Mouse (Mus musculus): ENCODE measurements at regions not wholly inside any gene's neighbourhood (a gene's known extent, or its start where the extent isn't known, plus 50 kb on each side); places are given as distances from the start of the nearest gene placed in this dataset.

DNA sequence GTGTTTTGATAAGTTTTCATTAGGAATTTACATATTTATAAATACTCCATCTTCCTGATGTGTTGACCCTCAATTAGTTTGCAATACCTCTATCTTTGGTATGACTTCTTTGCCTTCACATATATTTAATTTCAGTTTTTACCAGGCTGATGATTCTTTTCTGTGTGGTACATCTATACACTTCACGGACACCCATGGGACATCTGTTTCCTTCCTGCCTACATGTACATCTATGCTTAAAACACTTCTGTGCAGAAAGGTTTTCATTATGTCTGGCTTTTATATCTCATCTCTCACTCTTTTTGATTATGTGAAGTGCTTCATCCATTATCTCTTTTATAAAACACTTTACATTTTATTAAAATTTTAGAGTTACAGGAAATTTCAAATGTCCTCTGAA, 66.8 kb upstream of the Adra1b start:
- Histone ChIP-seq H3K79me3 (ENCODE audit: low read depth) (no peaks in the 10 kb centered on the region), H3K27me3 (ENCODE audit: control insufficient read depth, insufficient read depth, insufficient read length) (no peaks in the 10 kb centered on the region), H3K36me3 (ENCODE audit: control insufficient read depth, insufficient read depth) (no peaks in the 10 kb centered on the region), H3K79me2 (ENCODE audit: control insufficient read depth, insufficient read depth) (no peaks in the 10 kb centered on the region), H3K4me3 (ENCODE audit: insufficient read depth, poor library complexity, severe bottlenecking) (no peak overlapping the region), H3ac (ENCODE audit: control insufficient read depth, insufficient read length, low read depth) (no peak overlapping the region)
- TF ChIP-seq MYOD1 (IDR thresholded peaks at IDR 0.05; ENCODE audit: control insufficient read depth, insufficient read length, low read depth) (no peak), MAX (IDR thresholded peaks at IDR 0.05) (no peak), CEBPB (IDR thresholded peaks at IDR 0.05; ENCODE audit: low read depth) (no peak), USF1 (IDR thresholded peaks at IDR 0.05; ENCODE audit: low read depth) (no peak), MYOG (IDR thresholded peaks at IDR 0.05; ENCODE audit: control insufficient read depth, extremely low read depth, insufficient read length) (no peak), FOSL1 (IDR thresholded peaks at IDR 0.05; ENCODE audit: insufficient read depth, low read length, poor library complexity, severe bottlenecking) (no peak)

DNA sequence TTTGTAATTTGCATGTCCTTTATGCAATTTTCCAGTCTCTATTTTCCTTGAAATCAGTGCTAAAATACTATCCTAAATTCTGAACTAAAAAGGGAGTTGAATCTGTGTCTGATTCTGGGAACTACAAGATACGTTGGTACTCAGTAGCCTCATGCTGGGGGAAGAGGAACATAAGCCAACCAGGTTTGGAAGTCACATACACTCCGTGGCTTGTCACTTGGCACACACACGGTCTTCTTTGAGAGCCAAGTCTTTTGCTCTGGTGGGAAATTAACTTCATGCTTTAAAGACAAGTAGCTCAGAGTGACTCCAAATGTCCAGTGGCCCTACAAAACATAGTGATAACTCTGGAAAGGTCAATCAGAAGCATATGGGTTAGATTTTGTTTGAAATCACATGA, 70.9 kb upstream of the Adra1b start:
- no peak overlapping the region for H3K4me3 ChIP-seq (ENCODE audit: insufficient read depth, poor library complexity, severe bottlenecking)
- TF ChIP-seq CTCF (IDR thresholded peaks at IDR 0.05; ENCODE audit: control insufficient read depth, insufficient read depth, insufficient read length) = no peak
- TF ChIP-seq MYOD1 (IDR thresholded peaks at IDR 0.05; ENCODE audit: control insufficient read depth, insufficient read length, low read depth) = no peak
- TF ChIP-seq FOSL1 (IDR thresholded peaks at IDR 0.05; ENCODE audit: insufficient read depth, low read length, poor library complexity, severe bottlenecking) = no peak
- TF ChIP-seq USF1 (IDR thresholded peaks at IDR 0.05; ENCODE audit: low read depth) = no peak
- no peak for TF ChIP-seq CEBPB (IDR thresholded peaks at IDR 0.05; ENCODE audit: low read depth)
- no peak for TF ChIP-seq MAX (IDR thresholded peaks at IDR 0.05)
- no peak for TF ChIP-seq MYOG (IDR thresholded peaks at IDR 0.05; ENCODE audit: control insufficient read depth, extremely low read depth, insufficient read length)
- H3ac ChIP-seq (ENCODE audit: control insufficient read depth, insufficient read length, low read depth) = no peak overlapping the region
- H3K36me3 ChIP-seq (ENCODE audit: control insufficient read depth, insufficient read depth) = no peaks in the 10 kb centered on the region
- H3K79me2 ChIP-seq (ENCODE audit: control insufficient read depth, insufficient read depth) = no peaks in the 10 kb centered on the region
- no peaks in the 10 kb centered on the region for H3K79me3 ChIP-seq (ENCODE audit: low read depth)
- no peaks in the 10 kb centered on the region for H3K27me3 ChIP-seq (ENCODE audit: control insufficient read depth, insufficient read depth, insufficient read length)

DNA sequence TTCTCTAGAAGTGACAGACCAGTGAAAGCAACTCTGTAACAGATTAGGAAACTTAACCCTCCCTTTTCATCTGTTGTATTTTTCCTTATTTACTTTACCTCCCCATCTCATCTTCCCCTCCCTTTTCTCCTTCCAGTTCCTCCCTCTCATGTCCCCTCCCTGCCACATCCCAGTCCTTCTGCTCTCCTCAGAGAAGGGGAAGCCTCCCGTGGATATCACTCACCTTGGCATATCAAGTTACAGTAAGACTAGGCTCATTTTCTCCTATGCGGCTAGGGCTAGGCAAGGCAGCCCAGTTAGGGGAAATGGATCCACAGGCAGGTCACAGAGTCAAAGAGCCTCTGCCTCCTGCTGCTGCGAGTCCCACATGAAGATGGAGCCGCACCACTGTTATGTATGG, 75.0 kb upstream of the Adra1b start:
- H3K27me3 ChIP-seq (ENCODE audit: control insufficient read depth, insufficient read depth, insufficient read length) = no peaks in the 10 kb centered on the region
- no peak overlapping the region for H3ac ChIP-seq (ENCODE audit: control insufficient read depth, insufficient read length, low read depth)

DNA sequence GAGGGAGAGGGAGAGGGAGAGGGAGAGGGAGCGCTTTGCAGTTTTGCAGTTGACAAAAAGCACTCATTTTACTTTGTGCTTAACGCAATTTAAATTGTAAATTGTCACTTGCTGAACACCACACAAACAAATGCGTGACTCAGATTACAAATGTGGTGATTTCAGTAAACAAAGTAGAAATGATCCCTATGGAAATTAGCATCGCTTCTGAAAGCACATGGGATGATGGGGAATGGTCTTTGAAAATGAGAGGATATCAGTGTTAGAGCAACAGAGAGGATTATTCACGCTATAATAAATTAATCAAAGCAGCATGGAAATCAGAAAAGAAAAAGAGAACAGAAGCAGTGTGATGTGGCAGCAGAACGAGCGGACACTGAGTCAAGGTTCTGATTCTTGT, 78.4 kb upstream of the Adra1b start:
- Histone ChIP-seq H3K79me3 (ENCODE audit: low read depth) (no peaks in the 10 kb centered on the region), H3K27me3 (ENCODE audit: control insufficient read depth, insufficient read depth, insufficient read length) (no peaks in the 10 kb centered on the region), H3K36me3 (ENCODE audit: control insufficient read depth, insufficient read depth) (no peaks in the 10 kb centered on the region), H3K4me3 (ENCODE audit: insufficient read depth, poor library complexity, severe bottlenecking) (no peak overlapping the region), H3ac (ENCODE audit: control insufficient read depth, insufficient read length, low read depth) (no peak overlapping the region), H3K79me2 (ENCODE audit: control insufficient read depth, insufficient read depth) (no peaks in the 10 kb centered on the region)
- TF ChIP-seq FOSL1 (IDR thresholded peaks at IDR 0.05; ENCODE audit: insufficient read depth, low read length, poor library complexity, severe bottlenecking) (no peak), MYOG (IDR thresholded peaks at IDR 0.05; ENCODE audit: control insufficient read depth, extremely low read depth, insufficient read length) (no peak), CTCF (IDR thresholded peaks at IDR 0.05; ENCODE audit: control insufficient read depth, insufficient read depth, insufficient read length) (no peak), CEBPB (IDR thresholded peaks at IDR 0.05; ENCODE audit: low read depth) (no peak), USF1 (IDR thresholded peaks at IDR 0.05; ENCODE audit: low read depth) (no peak), MAX (IDR thresholded peaks at IDR 0.05) (no peak), MYOD1 (IDR thresholded peaks at IDR 0.05; ENCODE audit: control insufficient read depth, insufficient read length, low read depth) (no peak)

More for the DNA sequence above, 75.0 kb upstream of the Adra1b start:
- no peak for TF ChIP-seq USF1 (IDR thresholded peaks at IDR 0.05; ENCODE audit: low read depth)
- TF ChIP-seq FOSL1 (IDR thresholded peaks at IDR 0.05; ENCODE audit: insufficient read depth, low read length, poor library complexity, severe bottlenecking) = no peak
- TF ChIP-seq CEBPB (IDR thresholded peaks at IDR 0.05; ENCODE audit: low read depth) = no peak
- no peak for TF ChIP-seq CTCF (IDR thresholded peaks at IDR 0.05; ENCODE audit: control insufficient read depth, insufficient read depth, insufficient read length)
- no peaks in the 10 kb centered on the region for H3K79me3 ChIP-seq (ENCODE audit: low read depth)
- no peak overlapping the region for H3K4me3 ChIP-seq (ENCODE audit: insufficient read depth, poor library complexity, severe bottlenecking)
- H3K79me2 ChIP-seq (ENCODE audit: control insufficient read depth, insufficient read depth) = no peaks in the 10 kb centered on the region
- H3K36me3 ChIP-seq (ENCODE audit: control insufficient read depth, insufficient read depth) = no peaks in the 10 kb centered on the region

DNA sequence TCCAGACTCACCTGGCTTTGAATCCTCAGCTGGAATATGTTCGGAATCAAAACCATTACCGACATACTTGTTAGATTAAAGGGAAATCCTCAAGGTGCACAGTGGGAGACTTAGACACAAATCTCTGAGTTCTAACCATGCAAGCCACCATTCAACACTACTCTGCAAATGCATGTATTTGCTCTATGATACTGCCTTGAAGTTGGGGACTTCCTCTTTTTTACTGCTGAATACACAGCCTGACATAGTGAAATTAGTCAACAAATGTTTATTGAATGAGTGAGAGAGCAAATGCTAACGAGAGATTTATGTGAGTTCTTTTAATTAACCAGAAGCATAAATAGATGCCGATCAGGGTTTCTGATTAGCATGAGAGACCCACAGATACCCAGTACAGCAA, 79.4 kb upstream of the Adra1b start:
- H3K79me3 ChIP-seq (ENCODE audit: low read depth) = no peaks in the 10 kb centered on the region
- no peak overlapping the region for H3K4me3 ChIP-seq (ENCODE audit: insufficient read depth, poor library complexity, severe bottlenecking)
- no peaks in the 10 kb centered on the region for H3K27me3 ChIP-seq (ENCODE audit: control insufficient read depth, insufficient read depth, insufficient read length)
- TF ChIP-seq MAX (IDR thresholded peaks at IDR 0.05) (no peak), USF1 (IDR thresholded peaks at IDR 0.05; ENCODE audit: low read depth) (no peak), MYOD1 (IDR thresholded peaks at IDR 0.05; ENCODE audit: control insufficient read depth, insufficient read length, low read depth) (no peak), MYOG (IDR thresholded peaks at IDR 0.05; ENCODE audit: control insufficient read depth, extremely low read depth, insufficient read length) (no peak), CTCF (IDR thresholded peaks at IDR 0.05; ENCODE audit: control insufficient read depth, insufficient read depth, insufficient read length) (no peak), FOSL1 (IDR thresholded peaks at IDR 0.05; ENCODE audit: insufficient read depth, low read length, poor library complexity, severe bottlenecking) (no peak), CEBPB (IDR thresholded peaks at IDR 0.05; ENCODE audit: low read depth) (no peak)
- H3K36me3 ChIP-seq (ENCODE audit: control insufficient read depth, insufficient read depth) = no peaks in the 10 kb centered on the region
- H3ac ChIP-seq (ENCODE audit: control insufficient read depth, insufficient read length, low read depth) = no peak overlapping the region
- H3K79me2 ChIP-seq (ENCODE audit: control insufficient read depth, insufficient read depth) = no peaks in the 10 kb centered on the region

DNA sequence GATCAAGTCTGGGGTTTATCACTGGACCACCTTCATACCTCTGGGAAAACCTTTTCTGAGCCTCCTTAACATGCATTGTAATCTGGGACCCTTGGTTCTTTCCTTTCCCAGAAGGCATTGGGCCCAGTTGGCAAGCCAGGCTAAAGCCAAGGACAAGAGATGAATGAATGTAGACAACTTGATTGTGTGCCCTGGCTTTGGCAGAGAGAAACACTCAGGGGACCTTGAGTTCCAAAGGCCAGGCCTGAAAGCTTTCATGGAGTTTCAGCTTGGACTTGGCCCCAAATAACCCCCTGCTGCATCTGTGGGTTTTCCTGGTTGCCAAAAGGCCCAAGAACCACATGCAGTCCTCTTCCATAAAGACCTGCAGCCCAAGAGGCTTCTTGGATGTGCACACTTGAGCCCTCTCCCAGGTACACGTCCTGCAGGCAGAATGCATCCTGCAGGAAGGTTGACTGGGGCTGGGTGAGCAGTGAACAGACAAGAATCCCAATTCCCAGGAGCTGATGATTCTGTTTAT, 89.0 kb upstream of the Adra1b start:
- Histone ChIP-seq H3K79me2 (ENCODE audit: control insufficient read depth, insufficient read depth) (no peaks in the 10 kb centered on the region), H3K4me3 (ENCODE audit: insufficient read depth, poor library complexity, severe bottlenecking) (no peak overlapping the region), H3K79me3 (ENCODE audit: low read depth) (no peaks in the 10 kb centered on the region), H3ac (ENCODE audit: control insufficient read depth, insufficient read length, low read depth) (no peak overlapping the region), H3K36me3 (ENCODE audit: control insufficient read depth, insufficient read depth) (no peaks in the 10 kb centered on the region), H3K27me3 (ENCODE audit: control insufficient read depth, insufficient read depth, insufficient read length) (no peaks in the 10 kb centered on the region)
- no peak for TF ChIP-seq MYOD1 (IDR thresholded peaks at IDR 0.05; ENCODE audit: control insufficient read depth, insufficient read length, low read depth)
- TF ChIP-seq USF1 (IDR thresholded peaks at IDR 0.05; ENCODE audit: low read depth) = no peak
- TF ChIP-seq CTCF (IDR thresholded peaks at IDR 0.05; ENCODE audit: control insufficient read depth, insufficient read depth, insufficient read length) = no peak
- TF ChIP-seq MAX (IDR thresholded peaks at IDR 0.05) = no peak
- TF ChIP-seq FOSL1 (IDR thresholded peaks at IDR 0.05; ENCODE audit: insufficient read depth, low read length, poor library complexity, severe bottlenecking) = no peak
- no peak for TF ChIP-seq CEBPB (IDR thresholded peaks at IDR 0.05; ENCODE audit: low read depth)
- no peak for TF ChIP-seq MYOG (IDR thresholded peaks at IDR 0.05; ENCODE audit: control insufficient read depth, extremely low read depth, insufficient read length)

All from C2C12 (cell line).